Mouse (Mus musculus) frontal cortex, postnatal 10 days (tissue): ENCODE data around the gene Ccdc126.

ENCODE experiments used
- DNase-seq, 2 experiments: peaks; one replicate each; pipeline ENCODE4 v3.0.0; 2022; ENCODE audit warnings: low spot score in 2 of 2, mixed read lengths in 1 of 2

Ccdc126 gene

DNA sequence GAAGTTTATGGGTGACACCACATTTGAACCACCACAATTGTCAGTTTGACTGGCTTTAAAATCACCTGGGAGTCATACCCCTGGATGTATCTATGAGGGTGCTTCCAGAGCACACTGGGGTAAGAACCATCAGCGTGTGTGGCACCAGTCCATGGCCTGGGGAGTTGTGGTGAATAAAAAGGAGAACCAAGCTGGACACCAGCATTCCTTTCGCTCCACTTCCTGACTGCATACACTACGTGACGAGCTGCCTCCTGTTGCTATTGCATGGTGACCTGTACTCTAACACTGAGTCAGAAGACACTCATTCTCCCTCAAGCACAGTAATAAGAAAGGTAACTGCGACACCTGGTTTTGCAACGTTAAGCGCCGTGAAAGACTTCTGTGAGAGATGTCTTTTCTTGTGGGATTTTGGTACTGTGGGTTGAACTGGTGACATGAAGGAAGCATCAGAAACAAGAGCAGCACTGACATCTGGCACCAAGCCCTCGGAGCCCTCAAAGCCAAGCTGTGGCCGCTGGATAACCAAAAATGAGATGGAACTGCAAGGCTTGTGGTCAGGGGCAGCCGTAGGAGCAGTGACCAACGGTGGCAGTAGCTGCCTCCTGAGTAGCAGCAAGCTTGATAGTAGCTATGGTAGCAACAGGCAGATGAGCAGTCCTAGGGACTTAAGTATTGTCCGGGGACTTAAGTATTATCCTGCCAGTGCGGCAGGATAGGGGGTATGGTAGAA is 24.8 kb downstream of the Ccdc126 start:
- DNase-seq: no peak

DNA sequence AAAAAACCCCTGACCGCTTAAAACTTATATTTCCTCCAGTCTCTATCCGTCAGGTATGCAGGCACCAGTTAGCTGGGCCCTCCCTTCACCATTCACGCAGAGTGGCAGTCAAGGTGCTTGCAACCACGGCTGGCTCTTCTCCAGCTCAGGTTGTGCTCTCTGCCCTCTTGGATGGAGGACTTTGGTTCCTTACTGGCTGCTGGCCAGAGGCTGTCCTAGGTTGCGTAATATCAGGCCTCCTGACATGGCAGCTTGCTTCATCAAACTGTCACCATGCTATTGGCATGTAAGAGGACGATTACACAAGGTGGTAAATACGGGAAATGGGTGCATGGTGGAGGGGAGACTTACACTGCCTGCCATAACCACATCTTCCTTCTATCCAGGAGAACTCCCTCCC is 30.8 kb downstream of the Ccdc126 start:
- DNase-seq: no peak

DNA sequence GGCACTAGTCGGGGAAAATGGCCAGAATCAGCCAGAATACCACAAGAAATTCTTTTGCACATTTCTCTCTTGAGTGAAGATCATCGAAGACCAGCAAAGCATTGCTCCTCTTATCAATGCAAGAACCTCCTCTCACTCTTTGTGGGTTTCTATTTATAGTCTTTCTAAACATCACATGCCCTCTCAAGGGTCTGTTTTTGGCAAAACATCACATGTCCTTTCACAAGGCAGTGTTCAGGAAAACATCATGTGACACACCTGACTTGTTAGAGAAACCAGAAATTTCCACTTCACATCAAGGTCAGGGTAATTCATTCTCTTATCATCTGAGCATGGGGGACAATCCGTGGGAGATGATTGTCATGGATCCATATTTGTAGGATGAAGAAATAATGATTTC is 35.5 kb downstream of the Ccdc126 start:
- DNase-seq: no peak

GRCm38 (mm10) chr6:49355171-49355570 is 36.1 kb downstream of the Ccdc126 start:
- DNase-seq: no peak

DNA sequence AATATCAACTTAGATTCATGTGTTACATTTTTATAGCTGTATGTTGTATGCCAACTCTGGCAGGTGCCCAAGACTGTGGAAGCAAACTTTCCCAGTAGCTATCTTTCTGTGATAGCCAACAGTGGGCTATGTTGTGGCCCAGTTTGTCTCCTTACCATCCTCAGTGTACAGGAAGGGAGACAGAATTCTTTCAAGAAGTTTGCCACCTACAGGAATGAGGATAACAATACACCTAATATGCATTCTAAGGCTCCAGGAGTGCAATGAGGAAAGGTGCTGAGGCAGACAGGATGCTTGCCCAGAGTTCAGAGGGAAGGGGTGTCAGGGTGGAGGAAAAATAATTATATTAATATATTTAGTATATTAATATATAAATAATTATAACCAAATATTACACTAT is 41.3 kb downstream of the Ccdc126 start:
- DNase-seq: no peak

DNA sequence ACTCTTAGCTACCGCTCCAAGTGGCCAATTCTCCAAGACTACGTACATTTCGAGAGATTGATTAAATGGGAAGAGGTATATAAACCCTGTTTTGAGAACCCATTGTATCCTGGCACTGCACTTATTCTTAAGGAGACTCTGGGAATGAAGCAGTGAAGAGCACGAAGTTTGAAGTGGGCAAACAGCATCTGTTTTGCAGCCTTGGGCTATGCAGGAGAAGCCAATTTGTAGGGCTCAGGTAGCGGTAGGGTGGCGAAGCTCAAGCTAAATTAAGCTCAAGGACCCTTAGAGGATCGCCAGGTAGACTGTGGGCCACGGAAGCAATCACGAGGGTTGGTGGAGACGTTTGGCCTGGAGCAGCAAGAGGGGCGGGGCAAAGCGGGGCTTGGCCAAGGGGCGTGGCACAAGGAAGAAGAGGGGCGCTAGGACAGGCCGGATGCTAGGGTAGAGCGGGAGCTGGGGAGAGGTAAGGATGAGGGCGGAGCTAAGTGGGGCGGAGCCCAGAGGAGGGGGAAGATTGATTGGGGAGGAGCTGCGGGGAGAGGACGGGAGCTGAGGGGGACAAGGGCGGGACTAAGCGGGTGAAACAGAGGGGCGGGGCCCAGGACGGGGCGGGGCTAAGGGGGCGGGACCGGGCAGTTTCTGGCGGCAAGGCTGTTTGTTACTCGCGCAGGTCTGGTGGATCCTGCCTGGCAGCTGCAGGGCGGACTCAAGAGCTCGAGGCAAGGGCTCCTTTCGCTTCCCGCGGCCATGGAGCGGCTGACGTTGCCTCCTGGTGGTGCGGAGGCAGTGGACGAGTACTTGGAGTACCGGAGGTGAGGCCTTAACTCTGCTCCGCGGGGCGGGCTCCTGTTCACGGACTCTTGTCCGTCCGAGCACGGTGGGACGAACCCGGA is 48.3 kb downstream of the Ccdc126 start, which contains the start of gene Fam221a:
TSS of gene Fam221a (plus strand) at position 581 of the 896 bp plus-strand sequence.
- DNase-seq: peak; percentile 48

GRCm38 (mm10) chr6:49368212-49368611 is 49.1 kb downstream of the Ccdc126 start:
- DNase-seq: no peak

DNA sequence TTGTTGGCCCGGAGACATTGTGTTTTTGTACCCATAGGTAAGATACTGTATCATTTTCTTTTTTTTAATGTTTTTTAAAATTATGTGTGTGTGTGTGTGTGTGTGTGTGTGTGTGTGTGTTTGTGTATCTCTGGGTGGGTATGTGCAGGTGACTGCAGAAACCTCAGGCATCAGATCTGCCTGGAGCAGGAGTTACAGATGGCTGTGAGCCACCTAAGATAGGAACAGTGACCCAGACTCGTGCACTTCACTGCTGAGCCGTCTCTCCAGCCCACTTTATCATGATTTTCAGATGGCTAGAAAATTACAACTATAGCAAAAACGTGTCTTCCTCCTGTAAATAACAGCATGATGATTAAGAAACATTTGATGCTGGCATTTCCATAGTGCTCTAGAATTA is 53.6 kb downstream of the Ccdc126 start:
- no peak for DNase-seq

GRCm38 (mm10) chr6:49373943-49374342 is 54.9 kb downstream of the Ccdc126 start:
- no peak for DNase-seq

GRCm38 (mm10) chr6:49378328-49378727 is 59.3 kb downstream of the Ccdc126 start:
- DNase-seq: no peak
